Mouse (Mus musculus) brain, embryonic 18.5 days (tissue): ENCODE results near the gene Hdac7.

Experiments
- DNase-seq: peaks from one replicate; pipeline ENCODE4 v3.0.0-alpha.2; 2012; ENCODE audit warnings: low read depth, low spot score

Hdac7 gene

DNA sequence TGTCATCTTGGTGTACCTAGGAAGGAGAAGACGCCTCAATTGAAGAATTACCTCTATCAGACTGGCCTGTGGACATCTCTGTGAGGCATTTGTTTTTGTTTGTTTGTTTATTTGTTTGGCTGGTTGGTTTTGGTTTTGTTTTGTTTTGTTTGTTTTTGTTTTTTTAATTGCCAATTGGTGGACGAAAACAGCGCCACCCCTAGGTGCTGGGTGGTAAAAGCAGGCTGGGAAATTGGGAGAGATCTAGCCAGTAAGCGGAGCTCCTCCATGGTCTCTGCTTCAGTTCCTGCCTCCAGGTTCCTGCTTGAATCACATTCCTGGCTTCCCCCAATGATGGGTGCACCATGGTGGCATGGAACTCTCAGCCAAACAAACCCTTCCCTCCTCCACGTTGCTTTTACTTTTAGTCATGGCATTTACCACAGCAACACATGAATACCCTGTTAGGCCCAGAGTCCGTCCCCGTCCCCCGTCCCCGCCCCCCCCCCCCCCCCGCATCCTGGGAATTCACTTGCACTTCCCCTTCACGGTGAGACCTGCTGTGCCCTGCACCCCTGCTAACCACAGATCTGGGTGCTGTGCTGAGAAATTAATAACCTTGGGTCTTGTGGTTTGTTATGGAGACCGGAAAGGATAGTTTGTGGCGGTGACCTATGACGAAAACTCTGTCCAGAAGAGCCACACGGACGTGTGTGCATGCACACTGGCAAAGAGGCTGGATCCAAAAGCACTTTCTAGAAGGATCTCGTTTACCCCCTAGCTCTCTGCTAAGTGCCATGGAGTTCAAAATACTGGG lies 27.9 kb downstream of the Hdac7 start:
- DNase-seq, result no peak

DNA sequence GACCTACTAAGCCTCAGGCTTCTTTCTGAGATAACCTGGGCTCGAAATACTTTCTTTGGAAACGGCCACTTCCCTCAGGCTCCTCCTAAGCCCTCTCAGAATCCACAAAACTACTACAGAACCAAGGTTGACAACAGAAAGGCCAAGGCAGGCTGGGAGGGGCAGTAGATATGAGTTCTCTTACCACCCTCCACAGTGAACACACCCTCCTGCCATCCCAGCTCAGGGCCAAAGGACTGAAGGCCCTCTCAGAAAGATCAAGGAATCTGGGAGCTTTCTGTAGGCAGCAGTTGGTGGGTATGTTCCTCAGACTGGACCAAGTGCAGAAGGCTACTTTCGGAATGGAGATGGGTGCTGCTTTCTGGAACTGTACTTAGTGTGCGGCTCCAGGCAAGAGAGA lies 29.0 kb downstream of the Hdac7 start:
- DNase-seq, result no peak

DNA sequence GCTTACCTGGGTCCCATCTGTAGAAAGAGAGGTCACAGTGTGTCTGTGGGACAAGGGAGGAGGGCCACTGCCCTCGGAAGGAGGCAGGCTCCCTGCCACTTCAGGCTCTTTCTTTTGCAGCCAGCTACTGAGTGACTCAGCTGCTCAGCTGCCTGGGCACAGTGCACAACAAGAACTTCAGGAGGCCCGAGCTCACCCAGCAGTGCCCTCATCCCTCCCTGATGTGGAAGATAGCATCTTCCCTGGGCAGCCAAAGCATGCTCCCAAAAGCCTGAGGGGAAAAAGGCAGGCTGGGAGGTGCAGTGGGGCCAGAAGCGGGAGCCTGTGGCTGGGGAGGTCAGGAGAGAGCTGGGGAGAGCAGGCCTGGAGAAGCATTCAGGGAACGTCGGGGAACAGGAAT lies 29.6 kb downstream of the Hdac7 start:
- no peak for DNase-seq

- DNase-seq, result no peak
Measured at GRCm38 (mm10) chr15:97813452-97814204, 30.7 kb downstream of the Hdac7 start.

DNA sequence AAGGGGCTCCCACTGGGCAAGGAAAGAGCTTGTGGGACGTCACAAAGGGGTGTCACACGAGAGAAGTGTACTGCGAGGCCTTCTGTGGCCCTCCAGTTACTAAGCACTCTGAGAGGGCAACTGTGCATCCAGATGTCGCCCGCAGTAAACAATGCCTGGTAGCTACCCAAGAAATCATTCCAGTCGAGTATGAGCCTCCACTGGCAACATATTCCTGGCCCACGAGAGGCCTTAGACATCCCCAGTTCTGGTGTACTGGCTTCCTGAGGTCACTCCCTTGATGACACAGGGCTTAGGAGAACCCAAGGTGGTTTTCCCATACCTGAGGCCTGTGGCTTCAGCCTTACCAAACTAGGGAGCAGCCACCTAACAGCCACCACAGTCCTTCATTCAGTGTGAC lies 31.4 kb downstream of the Hdac7 start:
- DNase-seq, result no peak

DNA sequence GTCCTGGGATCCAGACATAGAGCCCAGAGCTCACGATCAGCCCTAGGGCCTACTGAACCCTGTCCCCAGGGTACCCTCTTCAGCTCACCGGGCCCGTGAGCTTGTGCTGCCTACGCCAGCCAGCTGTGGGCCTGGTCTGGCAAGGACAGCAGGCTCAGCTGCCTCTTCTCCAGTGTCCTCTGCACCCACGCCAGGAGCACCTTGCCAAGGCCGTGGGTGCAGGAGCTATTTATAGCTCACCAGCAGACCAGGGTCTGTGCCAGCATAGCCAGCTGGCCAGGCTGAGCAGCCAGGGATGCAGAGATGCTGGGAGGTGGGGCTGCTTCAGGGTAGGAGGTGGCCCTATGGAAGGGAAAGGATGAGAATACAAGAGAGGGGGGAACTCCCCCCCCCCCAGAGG lies 32.2 kb downstream of the Hdac7 start:
- no peak for DNase-seq

DNA sequence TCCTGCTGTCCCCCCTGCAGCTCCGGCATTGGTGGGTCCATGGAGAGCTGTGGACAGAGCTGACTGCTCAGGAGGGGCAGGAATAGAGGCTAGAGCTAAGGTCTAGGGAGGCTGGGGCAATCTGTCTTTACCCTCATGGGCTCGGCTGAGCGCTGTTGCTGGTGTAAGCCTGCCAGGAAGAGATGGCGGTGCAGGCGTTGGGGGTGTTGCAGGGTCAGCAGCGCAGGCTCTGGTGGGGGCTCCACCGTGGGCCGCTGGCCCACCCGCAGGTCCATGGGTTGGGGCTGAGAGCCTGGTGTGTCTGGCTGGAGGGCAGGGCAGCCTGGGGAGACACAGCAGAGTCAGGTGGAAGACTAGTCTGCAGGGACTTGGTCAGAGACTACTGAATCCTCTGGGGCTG lies 33.0 kb downstream of the Hdac7 start:
- DNase-seq, result no peak

DNA sequence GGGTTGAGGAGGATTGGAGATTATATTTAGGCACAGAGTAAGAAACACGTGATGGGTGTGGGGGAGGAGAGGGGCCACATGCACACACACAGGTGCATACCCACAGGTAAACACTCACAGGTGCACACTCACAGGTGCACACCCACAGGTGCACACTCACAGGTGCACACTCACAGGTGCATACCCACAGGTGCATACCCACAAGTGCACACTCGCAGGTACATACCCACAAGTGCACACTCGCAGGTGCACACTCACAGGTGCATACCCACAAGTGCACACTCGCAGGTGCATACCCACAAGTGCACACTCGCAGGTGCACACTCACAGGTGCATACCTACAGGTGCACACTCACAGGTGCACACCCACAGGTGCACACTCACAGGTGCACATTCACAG lies 33.9 kb downstream of the Hdac7 start:
- no peak for DNase-seq

- no peak for DNase-seq
Measured at GRCm38 (mm10) chr15:97809942-97810341, 34.4 kb downstream of the Hdac7 start.

GRCm38 (mm10) chr15:97809206-97809605 lies 35.1 kb downstream of the Hdac7 start:
- no peak for DNase-seq

DNA sequence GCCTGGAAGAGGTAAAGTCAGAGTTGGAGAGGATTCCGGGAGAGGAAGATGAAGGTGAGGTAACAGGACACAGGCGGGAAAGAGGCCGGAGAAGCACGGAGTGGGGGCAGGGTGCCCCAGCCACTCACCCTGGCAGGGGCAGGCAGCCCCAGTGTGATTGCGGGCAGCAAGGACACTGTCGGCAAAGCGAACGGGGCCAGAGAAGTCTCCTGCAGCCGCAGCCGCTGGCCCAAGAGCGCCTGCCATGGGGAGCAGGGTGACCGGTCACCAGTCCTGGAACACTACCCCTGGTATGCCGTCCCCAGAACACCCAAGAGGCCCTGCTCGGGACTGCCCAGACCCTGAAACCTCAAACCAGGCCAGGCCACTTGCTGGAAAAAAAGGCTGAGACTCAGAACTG lies 35.8 kb downstream of the Hdac7 start:
- no peak for DNase-seq

DNA sequence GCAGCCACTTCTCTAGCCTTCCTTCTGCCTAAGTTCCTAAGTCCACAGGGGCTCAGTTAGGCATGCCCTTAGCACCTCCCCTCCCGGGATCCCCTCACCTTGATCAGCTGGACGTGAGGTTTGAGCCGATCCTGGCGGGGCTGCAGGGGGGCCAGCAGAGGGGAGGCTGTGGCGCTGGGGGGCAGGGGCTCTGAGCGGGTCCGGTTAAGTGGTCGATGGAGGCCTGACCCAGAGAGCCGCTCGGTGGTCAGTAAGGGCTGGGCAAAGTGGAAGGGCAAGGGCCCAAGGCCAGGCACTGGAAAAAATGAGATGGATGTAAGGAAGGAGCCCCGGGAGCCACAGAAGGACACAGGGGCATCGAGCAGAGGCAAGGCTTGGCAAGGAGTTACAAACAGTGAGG lies 36.4 kb downstream of the Hdac7 start:
- DNase-seq, result no peak

DNA sequence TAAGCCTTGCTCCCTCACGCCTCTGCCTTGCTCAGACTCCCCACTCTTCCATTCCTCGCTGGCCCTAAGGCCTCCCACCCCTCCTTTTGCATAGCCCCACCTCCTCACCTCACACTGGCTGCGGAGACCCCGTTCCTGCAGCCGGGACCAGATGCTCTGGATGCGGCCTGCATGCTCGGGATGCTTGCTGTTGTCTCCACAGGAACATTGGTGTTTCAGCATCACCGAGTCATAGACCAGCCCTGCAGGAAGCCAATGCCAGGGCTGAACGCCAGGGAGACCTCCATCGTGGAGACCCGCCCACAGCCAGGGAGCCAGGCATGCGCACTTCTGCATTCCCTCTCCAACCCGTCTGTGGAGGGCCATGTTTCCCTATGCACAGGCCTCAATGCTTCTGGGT lies 41.7 kb downstream of the Hdac7 start:
- no peak for DNase-seq

GRCm38 (mm10) chr15:97801811-97802210 lies 42.5 kb downstream of the Hdac7 start:
- DNase-seq, result no peak

- DNase-seq, result no peak
Measured at GRCm38 (mm10) chr15:97800853-97801252, 43.4 kb downstream of the Hdac7 start.

GRCm38 (mm10) chr15:97799446-97799845 lies 44.9 kb downstream of the Hdac7 start:
- DNase-seq, result no peak

GRCm38 (mm10) chr15:97798134-97798533 lies 46.2 kb downstream of the Hdac7 start:
- DNase-seq, result peak; percentile 46

DNA sequence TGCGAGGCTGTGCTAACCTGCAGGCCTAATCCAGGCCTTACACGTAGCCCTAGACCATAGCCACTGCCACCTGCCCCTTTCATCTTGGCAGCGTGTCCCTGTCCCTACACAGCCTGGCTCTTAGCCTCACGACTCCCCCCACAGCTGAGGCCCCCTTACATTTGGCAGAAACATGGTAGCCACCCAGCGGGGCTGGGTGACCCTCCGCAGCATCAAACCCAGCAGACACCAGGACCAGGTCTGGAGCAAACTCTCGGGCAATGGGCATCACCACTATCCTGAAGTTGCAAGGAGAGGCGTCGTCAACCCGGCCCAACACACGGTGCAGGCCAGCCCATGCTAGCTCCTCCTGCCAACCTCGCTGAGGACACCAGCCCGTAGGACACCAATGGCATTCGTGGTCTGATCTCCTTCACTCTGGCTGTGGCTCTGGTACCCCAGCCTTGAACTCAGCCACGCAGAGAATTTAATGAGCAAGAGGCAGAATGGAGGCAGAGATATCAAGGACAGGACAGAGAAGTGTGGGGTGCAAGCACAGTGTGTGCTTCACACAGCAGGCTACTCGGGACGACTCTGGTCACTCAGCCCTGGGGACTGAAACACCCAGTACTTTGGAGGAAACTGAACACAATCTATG lies 47.5 kb downstream of the Hdac7 start:
- no peak for DNase-seq

DNA sequence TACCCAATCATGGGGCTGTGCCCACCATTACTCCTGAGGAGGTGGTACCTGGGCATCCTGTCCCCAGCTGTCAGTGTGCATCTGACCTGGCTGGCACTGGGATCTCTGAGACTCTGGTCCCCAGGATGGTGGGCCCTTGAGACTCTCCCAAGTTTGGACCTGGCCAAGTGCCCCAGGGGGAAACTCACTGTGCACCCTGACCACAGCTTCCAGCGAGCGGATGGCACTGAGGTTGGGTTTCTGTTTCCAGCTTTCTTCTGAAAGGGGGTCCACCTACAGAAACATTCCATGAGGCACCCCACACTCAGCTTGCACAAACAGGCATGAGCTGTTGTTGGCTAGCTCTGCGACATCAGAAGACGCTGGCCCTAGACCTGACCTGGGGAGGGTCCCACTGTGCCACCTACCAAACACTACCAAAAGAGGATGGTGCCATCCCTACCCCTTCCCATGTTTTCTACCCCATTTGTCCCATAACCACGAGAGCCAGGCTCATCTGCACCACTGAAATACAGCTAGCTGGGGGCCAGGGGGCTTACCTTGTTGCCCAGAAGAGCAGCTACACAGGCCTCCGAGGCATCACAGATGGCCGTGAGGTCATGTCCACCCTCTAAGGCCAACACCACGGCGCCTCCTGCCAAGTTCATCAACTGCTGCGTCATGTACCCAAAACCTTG lies 48.6 kb downstream of the Hdac7 start:
- DNase-seq, result no peak

GRCm38 (mm10) chr15:97794268-97794667 lies 50.0 kb downstream of the Hdac7 start:
- DNase-seq, result no peak

GRCm38 (mm10) chr15:97793386-97794153 lies 50.7 kb downstream of the Hdac7 start:
- DNase-seq, result no peak
